In genomic region chr11:58322824-58323569, GRCm38 (mm10) we compare ENCODE assay signal across 1 mouse cellular context.
TF ChIP-seq lines count a peak whose summit lies in the region.

No protein-coding gene starts in this region.

TF ChIP-seq in CH12.LX, 34 proteins besides CTCF, POLR2A, EP300 and RAD21 (continued from another document):
- TF ChIP-seq BHLHE40 (IDR thresholded peaks at IDR 0.05; ENCODE audit: low read depth, low read length) (peak; percentile 55), MAX (IDR thresholded peaks at IDR 0.05; ENCODE audit: low read length) (peak; percentile 57), CHD1 (IDR thresholded peaks at IDR 0.05; ENCODE audit: low read depth, low read length) (peak; percentile 75; the same call in 1 of the 2 replicates), JUN (IDR thresholded peaks at IDR 0.05; ENCODE audit: insufficient read depth, low read depth, low read length) (no peak), USF1 (IDR thresholded peaks at IDR 0.05; ENCODE audit: low read depth, low read length) (no peak), HCFC1 (IDR thresholded peaks at IDR 0.05; ENCODE audit: low read depth, low read length) (peak; percentile 77), ETS1 (conservative IDR thresholded peaks at IDR 0.05; ENCODE audit: low read depth, low read length) (no peak; the same call in 1 of the 2 replicates), NRF1 (IDR thresholded peaks at IDR 0.05; ENCODE audit: low read depth, low read length) (peak; percentile 85), MAFK (IDR thresholded peaks at IDR 0.05; ENCODE audit: insufficient replicate concordance, low read length) (peak; percentile 24; the same call in 1 of the 2 replicates), ELF1 (IDR thresholded peaks at IDR 0.05; ENCODE audit: low read depth, low read length) (peak; percentile 65), KAT2A (IDR thresholded peaks at IDR 0.05; ENCODE audit: insufficient replicate concordance, low read length) (peak; percentile 55; the same call in 1 of the 2 replicates), ZNF384 (IDR thresholded peaks at IDR 0.05; ENCODE audit: low read depth, low read length) (no peak), ZMIZ1 (IDR thresholded peaks at IDR 0.05; ENCODE audit: low read depth, low read length) (peak; percentile 93), RCOR1 (conservative IDR thresholded peaks at IDR 0.05; ENCODE audit: low read depth, low read length) (peak; percentile 83), JUND (conservative IDR thresholded peaks at IDR 0.05; ENCODE audit: low read depth, low read length) (no peak), TBP (conservative IDR thresholded peaks at IDR 0.05; ENCODE audit: low read depth, low read length) (no peak; the same call in 1 of the 2 replicates), MYC (IDR thresholded peaks at IDR 0.05; ENCODE audit: low read depth, low read length) (peak; percentile 63; the same call in 1 of the 2 replicates), ZKSCAN1 (IDR thresholded peaks at IDR 0.05; ENCODE audit: borderline replicate concordance, low read depth, low read length) (peak; percentile 26; the same call in 1 of the 2 replicates), GABPA (IDR thresholded peaks at IDR 0.05; ENCODE audit: insufficient replicate concordance, low read depth, low read length) (peak; percentile 8; the same call in 1 of the 2 replicates), CHD2 (IDR thresholded peaks at IDR 0.05; ENCODE audit: low read length) (peak; percentile 80; the same call in 1 of the 2 replicates), SIN3A (IDR thresholded peaks at IDR 0.05; ENCODE audit: low read length) (peak; percentile 93), PAX5 (IDR thresholded peaks at IDR 0.05; ENCODE audit: low read length) (no peak), ZC3H11A (IDR thresholded peaks at IDR 0.05; ENCODE audit: low read depth, low read length) (no peak), MEF2A (IDR thresholded peaks at IDR 0.05; ENCODE audit: borderline replicate concordance, low read depth, low read length) (peak; percentile 63; the same call in 1 of the 2 replicates), UBTF (IDR thresholded peaks at IDR 0.05; ENCODE audit: low read depth, low read length) (peak; percentile 96), USF2 (conservative IDR thresholded peaks at IDR 0.05; ENCODE audit: low read depth, low read length) (no peak), IRF4 (IDR thresholded peaks at IDR 0.05; ENCODE audit: low read depth, low read length) (peak; percentile 29), TCF12 (IDR thresholded peaks at IDR 0.05; ENCODE audit: low read depth, low read length) (peak; percentile 91), MXI1 (IDR thresholded peaks at IDR 0.05; ENCODE audit: low read depth, low read length) (peak; percentile 91), NELFE (IDR thresholded peaks at IDR 0.05; ENCODE audit: low read depth, low read length) (peak; percentile 85), SMC3 (IDR thresholded peaks at IDR 0.05; ENCODE audit: low read depth, low read length) (no peak; the same call in 1 of the 2 replicates), POLR2AphosphoS2 (IDR thresholded peaks at IDR 0.05; ENCODE audit: low read depth, low read length) (peak; percentile 99)
TF ChIP-seq in CH12.LX: peak in this region for 24.
